Mouse (Mus musculus): ENCODE results near the gene Gpatch4. TPM values are rescaled to one million over a fixed set of nuclear protein-coding genes. Genes with fewer than 3 reads are reported as not detected.

Gene Gpatch4
- total and polyA plus RNA-seq, 2 experiments from 2014 or later, result 9.0 to 33.5 TPM

- Histone ChIP-seq H3K4me2 (ENCODE audit: low read depth, low read length) (peak overlapping the region; percentile 71), H3K4me3 (ENCODE audit: low read length) (peak overlapping the region; percentile 48), H3K27me3 (ENCODE audit: insufficient read depth, low read length) (peaks cover 38% of the 10 kb centered on the region), H3K9ac (replicated peaks; ENCODE audit: low read length) (peak overlapping the region; percentile 56), H3K4me1 (ENCODE audit: insufficient read depth, low read length) (peaks cover 27% of the 10 kb centered on the region), H3K27ac (peak overlapping the region; percentile 76), H3K9me3 (ENCODE audit: low read length) (no peaks in the 10 kb centered on the region), H3K36me3 (ENCODE audit: insufficient read depth, low read length) (no peaks in the 10 kb centered on the region; the same call in 1 of the 2 replicates)
- TF ChIP-seq CTCF (IDR thresholded peaks at IDR 0.05; ENCODE audit: low read depth), result no peak
- no peak for ATAC-seq
- 1% methylated on average over 37 of the region's 38 CpGs for WGBS
- no peak for DNase-seq (ENCODE audit: low spot score)
Measured at GRCm38 (mm10) chr3:87999243-87999895, 43.5 kb upstream of the Gpatch4 start.

GRCm38 (mm10) chr3:88000181-88000580, 42.7 kb upstream of the Gpatch4 start, which contains the start of gene Bcan:
Bcan (minus strand) TSS chr3:88000230.
- H3K4me3 ChIP-seq (ENCODE audit: low read length), result peak within 1 kb of the TSS; percentile 48
- ATAC-seq, result peak; percentile 60
- DNase-seq (ENCODE audit: low spot score), result peak; percentile 73

GRCm38 (mm10) chr3:88000816-88001595, 41.9 kb upstream of the Gpatch4 start:
- peak overlapping the region; percentile 48 for H3K4me3 ChIP-seq (ENCODE audit: low read length)
- peak overlapping the region; percentile 28; the same call in 1 of the 2 replicates for H3K9ac ChIP-seq (replicated peaks; ENCODE audit: low read length)
- H3K4me2 ChIP-seq (ENCODE audit: low read depth, low read length), result peak overlapping the region; percentile 71
- ATAC-seq (no peak), DNase-seq (ENCODE audit: low spot score) (no peak)
- H3K9me3 ChIP-seq (ENCODE audit: low read length), result no peaks in the 10 kb centered on the region
- H3K27me3 ChIP-seq (ENCODE audit: insufficient read depth, low read length), result peaks cover 26% of the 10 kb centered on the region
- 16% methylated on average over 11 of the region's 11 CpGs for WGBS
- no peaks in the 10 kb centered on the region for H3K36me3 ChIP-seq (ENCODE audit: insufficient read depth, low read length)
- TF ChIP-seq CTCF (IDR thresholded peaks at IDR 0.05; ENCODE audit: low read depth), result no peak
- peak overlapping the region; percentile 76 for H3K27ac ChIP-seq
- H3K4me1 ChIP-seq (ENCODE audit: insufficient read depth, low read length), result peaks cover 27% of the 10 kb centered on the region

More at GRCm38 (mm10) chr3:88000181-88000580, 42.7 kb upstream of the Gpatch4 start, which contains the start of gene Bcan:
- WGBS, result 0% methylated on average over 36 of the region's 39 CpGs
- peaks cover 29% of the 10 kb centered on the region for H3K27me3 ChIP-seq (ENCODE audit: insufficient read depth, low read length)
- TF ChIP-seq CTCF (IDR thresholded peaks at IDR 0.05; ENCODE audit: low read depth), result peak; percentile 38; the same call in 1 of the 2 replicates
- peaks cover 27% of the 10 kb centered on the region for H3K4me1 ChIP-seq (ENCODE audit: insufficient read depth, low read length)
- peak within 1 kb of the TSS; percentile 56 for H3K9ac ChIP-seq (replicated peaks; ENCODE audit: low read length)
- peak within 1 kb of the TSS; percentile 76 for H3K27ac ChIP-seq
- H3K9me3 ChIP-seq (ENCODE audit: low read length), result no peaks in the 10 kb centered on the region
- H3K36me3 ChIP-seq (ENCODE audit: insufficient read depth, low read length), result no peaks in the 10 kb centered on the region; the same call in 1 of the 2 replicates
- peak within 1 kb of the TSS; percentile 71 for H3K4me2 ChIP-seq (ENCODE audit: low read depth, low read length)

- Histone ChIP-seq H3K4me2 (ENCODE audit: low read depth, low read length) (peak overlapping the region; percentile 37), H3K27ac (peak overlapping the region; percentile 76), H3K36me3 (ENCODE audit: insufficient read depth, low read length) (no peaks in the 10 kb centered on the region), H3K9ac (replicated peaks; ENCODE audit: low read length) (no peak overlapping the region), H3K4me1 (ENCODE audit: insufficient read depth, low read length) (peaks cover 18% of the 10 kb centered on the region), H3K9me3 (ENCODE audit: low read length) (no peaks in the 10 kb centered on the region), H3K4me3 (ENCODE audit: low read length) (no peak overlapping the region), H3K27me3 (ENCODE audit: insufficient read depth, low read length) (peaks cover 20% of the 10 kb centered on the region)
- peak; percentile 64 for TF ChIP-seq CTCF (IDR thresholded peaks at IDR 0.05; ENCODE audit: low read depth)
- WGBS, result 9% methylated on average over 17 of the region's 17 CpGs
- DNase-seq (ENCODE audit: low spot score) (peak; percentile 72), ATAC-seq (peak; percentile 36)
Measured at GRCm38 (mm10) chr3:88002291-88002976, 40.5 kb upstream of the Gpatch4 start.

GRCm38 (mm10) chr3:88005822-88006786, 36.8 kb upstream of the Gpatch4 start:
- peak; percentile 60 for TF ChIP-seq CTCF (IDR thresholded peaks at IDR 0.05; ENCODE audit: low read depth)
- no peak for ATAC-seq
- Histone ChIP-seq H3K27me3 (ENCODE audit: insufficient read depth, low read length) (no peaks in the 10 kb centered on the region; the same call in 1 of the 2 replicates), H3K9ac (replicated peaks; ENCODE audit: low read length) (no peak overlapping the region), H3K4me3 (ENCODE audit: low read length) (no peak overlapping the region), H3K9me3 (ENCODE audit: low read length) (no peaks in the 10 kb centered on the region), H3K27ac (no peak overlapping the region), H3K36me3 (ENCODE audit: insufficient read depth, low read length) (no peaks in the 10 kb centered on the region), H3K4me2 (ENCODE audit: low read depth, low read length) (no peak overlapping the region), H3K4me1 (ENCODE audit: insufficient read depth, low read length) (peaks cover 15% of the 10 kb centered on the region)
- DNase-seq (ENCODE audit: low spot score), result no peak
- 82% methylated on average over 18 of the region's 18 CpGs for WGBS

Data from hindbrain, postnatal 0 days (tissue).